Mouse (Mus musculus) lung, postnatal 0 days (tissue): ENCODE data around the gene Rpl36-ps4.
"Not testable (repeated sequence)": the region's sequence is repeated elsewhere in the genome, so short reads cannot be mapped to it uniquely, and the experiment has no call there.

Experiments
- CTCF ChIP-seq: IDR thresholded peaks from 2 replicates; pipeline ENCODE4 v1.5.1; 2016; ENCODE audit warnings: antibody characterized with exemption, mild to moderate bottlenecking
- EP300 ChIP-seq: IDR thresholded peaks from 2 replicates; pipeline ENCODE4 v1.6.1; 2016; ENCODE audit warnings: antibody characterized with exemption, mild to moderate bottlenecking, control low read depth

DNA sequence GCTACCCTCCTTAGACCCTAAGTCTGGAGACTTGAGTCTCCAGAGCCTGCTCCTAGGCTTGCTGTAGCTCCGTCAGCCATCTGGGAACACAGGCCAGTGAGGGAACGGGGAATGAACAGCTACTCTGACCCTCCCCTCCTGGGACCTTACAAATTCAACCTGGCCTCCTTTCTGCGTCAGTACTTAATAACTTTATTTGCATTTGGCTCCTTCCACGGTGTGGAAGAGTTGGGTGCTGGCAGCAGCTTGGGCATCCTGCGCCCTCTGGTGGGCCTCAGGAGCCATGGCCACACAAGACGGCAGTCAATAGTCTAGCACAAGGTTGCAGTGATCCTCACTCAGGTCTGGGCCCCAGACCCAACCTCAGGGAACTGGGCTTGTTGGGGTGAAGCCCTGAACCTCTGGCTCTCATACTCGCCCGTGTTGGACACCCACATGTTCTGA is 47.7 kb downstream of the Rpl36-ps4 start:
- peak; percentile 42 for TF ChIP-seq CTCF
- not testable (repeated sequence) for TF ChIP-seq EP300
